Mouse (Mus musculus): Measurements from ENCODE around the gene Pdzd7. TPM values are rescaled to one million over a fixed set of nuclear protein-coding genes. Genes with fewer than 3 reads are reported as not detected.

Pdzd7 gene
- polyA plus RNA-seq, 1 experiment from 2014 or later: 0.39 TPM

- no peak for ATAC-seq (ENCODE audit: insufficient read depth)
- no peak overlapping the region for H3K4me3 ChIP-seq (ENCODE audit: low read depth, low read length)
- H3K9ac ChIP-seq: no peak overlapping the region
- 0 out of 2 replicates have a peak, but pooled peaks cover 2% of the 10 kb centered on the region for H3K4me1 ChIP-seq (ENCODE audit: insufficient read depth)
- H3K4me2 ChIP-seq: no peak overlapping the region
- no peaks in the 10 kb centered on the region for H3K27me3 ChIP-seq (ENCODE audit: insufficient read depth, low read length)
- WGBS: 90% methylated on average over 4 of the region's 4 CpGs
- no peak overlapping the region for H3K27ac ChIP-seq (ENCODE audit: low read depth)
- H3K36me3 ChIP-seq (ENCODE audit: insufficient read depth): peaks cover 30% of the 10 kb centered on the region
- DNase-seq: no peak
- no peaks in the 10 kb centered on the region for H3K9me3 ChIP-seq (ENCODE audit: low read depth, low read length)
- TF ChIP-seq CTCF (IDR thresholded peaks at IDR 0.05; ENCODE audit: low read depth): no peak
Measured at GRCm38 (mm10) chr19:44984420-44984819, 61.1 kb downstream of the Pdzd7 start.

- no peak for ATAC-seq (ENCODE audit: insufficient read depth)
- H3K4me1 ChIP-seq (ENCODE audit: insufficient read depth): no peaks in the 10 kb centered on the region
- no peaks in the 10 kb centered on the region for H3K9me3 ChIP-seq (ENCODE audit: low read depth, low read length)
- no peaks in the 10 kb centered on the region for H3K27me3 ChIP-seq (ENCODE audit: insufficient read depth, low read length)
- no peak overlapping the region for H3K9ac ChIP-seq
- TF ChIP-seq CTCF (IDR thresholded peaks at IDR 0.05; ENCODE audit: low read depth): no peak
- no peak for DNase-seq
- peaks cover 40% of the 10 kb centered on the region for H3K36me3 ChIP-seq (ENCODE audit: insufficient read depth)
- WGBS: 90% methylated on average over 6 of the region's 6 CpGs
- no peak overlapping the region for H3K27ac ChIP-seq (ENCODE audit: low read depth)
- H3K4me2 ChIP-seq: no peak overlapping the region
- no peak overlapping the region for H3K4me3 ChIP-seq (ENCODE audit: low read depth, low read length)
Measured at GRCm38 (mm10) chr19:44983366-44983765, 62.2 kb downstream of the Pdzd7 start.

- no peak for TF ChIP-seq CTCF (IDR thresholded peaks at IDR 0.05; ENCODE audit: low read depth)
- peaks cover 48% of the 10 kb centered on the region for H3K36me3 ChIP-seq (ENCODE audit: insufficient read depth)
- WGBS: 72% methylated on average over 7 of the region's 7 CpGs
Measured at GRCm38 (mm10) chr19:44982477-44983115, 62.9 kb downstream of the Pdzd7 start.

GRCm38 (mm10) chr19:44980787-44981186 lies 64.7 kb downstream of the Pdzd7 start:
- TF ChIP-seq CTCF (IDR thresholded peaks at IDR 0.05; ENCODE audit: low read depth): no peak

More at GRCm38 (mm10) chr19:44982477-44983115, 62.9 kb downstream of the Pdzd7 start:
- Histone ChIP-seq H3K4me1 (ENCODE audit: insufficient read depth) (no peaks in the 10 kb centered on the region), H3K9me3 (ENCODE audit: low read depth, low read length) (no peaks in the 10 kb centered on the region), H3K27me3 (ENCODE audit: insufficient read depth, low read length) (no peaks in the 10 kb centered on the region), H3K4me3 (ENCODE audit: low read depth, low read length) (no peak overlapping the region), H3K4me2 (no peak overlapping the region), H3K9ac (no peak overlapping the region), H3K27ac (ENCODE audit: low read depth) (no peak overlapping the region)
- ATAC-seq (ENCODE audit: insufficient read depth) (no peak), DNase-seq (no peak)

GRCm38 (mm10) chr19:44977148-44977547 lies 68.4 kb downstream of the Pdzd7 start:
- no peak overlapping the region for H3K9ac ChIP-seq
- 93% methylated on average over 6 of the region's 6 CpGs for WGBS
- no peak for DNase-seq
- TF ChIP-seq CTCF (IDR thresholded peaks at IDR 0.05; ENCODE audit: low read depth): no peak
- no peaks in the 10 kb centered on the region for H3K9me3 ChIP-seq (ENCODE audit: low read depth, low read length)
- H3K27ac ChIP-seq (ENCODE audit: low read depth): no peak overlapping the region
- peaks cover 96% of the 10 kb centered on the region for H3K36me3 ChIP-seq (ENCODE audit: insufficient read depth)
- no peaks in the 10 kb centered on the region for H3K27me3 ChIP-seq (ENCODE audit: insufficient read depth, low read length)
- ATAC-seq (ENCODE audit: insufficient read depth): no peak
- no peak overlapping the region for H3K4me3 ChIP-seq (ENCODE audit: low read depth, low read length)
- H3K4me1 ChIP-seq (ENCODE audit: insufficient read depth): no peaks in the 10 kb centered on the region
- H3K4me2 ChIP-seq: no peak overlapping the region

More at GRCm38 (mm10) chr19:44980787-44981186, 64.7 kb downstream of the Pdzd7 start:
- DNase-seq (no peak), ATAC-seq (ENCODE audit: insufficient read depth) (no peak)
- Histone ChIP-seq H3K27me3 (ENCODE audit: insufficient read depth, low read length) (no peaks in the 10 kb centered on the region), H3K4me2 (no peak overlapping the region), H3K27ac (ENCODE audit: low read depth) (no peak overlapping the region), H3K4me1 (ENCODE audit: insufficient read depth) (no peaks in the 10 kb centered on the region), H3K36me3 (ENCODE audit: insufficient read depth) (peaks cover 66% of the 10 kb centered on the region), H3K9me3 (ENCODE audit: low read depth, low read length) (no peaks in the 10 kb centered on the region), H3K9ac (no peak overlapping the region), H3K4me3 (ENCODE audit: low read depth, low read length) (no peak overlapping the region)
- WGBS: 88% methylated on average over 2 of the region's 2 CpGs

Other genes with a start within 250 kb of the Pdzd7 start
- 40.6 and 43.9 TPM in 2 replicates for gene Slf2, start 114.6 kb downstream of the Pdzd7 start, polyA plus RNA-seq (2014; fragmentation: Nextera tagmentation; extraction: Ambion mirVana)
- 1.7 and 2.1 TPM in 2 replicates for gene Sema4g, start 56.6 kb downstream of the Pdzd7 start, polyA plus RNA-seq (2014; fragmentation: Nextera tagmentation; extraction: Ambion mirVana)
- gene Twnk, start 40.1 kb downstream of the Pdzd7 start, polyA plus RNA-seq (2014; fragmentation: Nextera tagmentation; extraction: Ambion mirVana): 13.0 and 14.8 TPM in 2 replicates
- gene Mrpl43, start 39.3 kb downstream of the Pdzd7 start, polyA plus RNA-seq (2014; fragmentation: Nextera tagmentation; extraction: Ambion mirVana): 61.3 and 63.6 TPM in 2 replicates
- 68.5 and 75.4 TPM in 2 replicates for gene Lzts2, start 31.3 kb downstream of the Pdzd7 start, polyA plus RNA-seq (2014; fragmentation: Nextera tagmentation; extraction: Ambion mirVana)
- 18.3 and 19.6 TPM in 2 replicates for gene Sfxn3, start 1.8 kb upstream of the Pdzd7 start, polyA plus RNA-seq (2014; fragmentation: Nextera tagmentation; extraction: Ambion mirVana)
- 1.5 and 2.4 TPM in 2 replicates for gene Kazald1, start 29.5 kb upstream of the Pdzd7 start, polyA plus RNA-seq (2014; fragmentation: Nextera tagmentation; extraction: Ambion mirVana)
- not detected in 2 replicates for gene Tlx1, start 105.0 kb upstream of the Pdzd7 start, polyA plus RNA-seq (2014; fragmentation: Nextera tagmentation; extraction: Ambion mirVana)
- gene Lbx1, start 190.1 kb upstream of the Pdzd7 start, polyA plus RNA-seq (2014; fragmentation: Nextera tagmentation; extraction: Ambion mirVana): not detected in 2 replicates